Mouse (Mus musculus) megakaryocyte, embryonic 14.5 days (primary cell): Measurements from ENCODE around the gene 4921524J17Rik.

Source experiments
- FLI1 ChIP-seq: IDR thresholded peaks from 2 replicates; pipeline ENCODE4 v1.6.1; 2012; ENCODE audit warnings: low read length, inconsistent platforms, mixed read lengths
- GATA1 ChIP-seq: IDR thresholded peaks from 3 replicates; pipeline ENCODE4 v1.6.1; 2012; ENCODE audit warnings: mixed read lengths, low read length, inconsistent platforms, borderline replicate concordance

DNA sequence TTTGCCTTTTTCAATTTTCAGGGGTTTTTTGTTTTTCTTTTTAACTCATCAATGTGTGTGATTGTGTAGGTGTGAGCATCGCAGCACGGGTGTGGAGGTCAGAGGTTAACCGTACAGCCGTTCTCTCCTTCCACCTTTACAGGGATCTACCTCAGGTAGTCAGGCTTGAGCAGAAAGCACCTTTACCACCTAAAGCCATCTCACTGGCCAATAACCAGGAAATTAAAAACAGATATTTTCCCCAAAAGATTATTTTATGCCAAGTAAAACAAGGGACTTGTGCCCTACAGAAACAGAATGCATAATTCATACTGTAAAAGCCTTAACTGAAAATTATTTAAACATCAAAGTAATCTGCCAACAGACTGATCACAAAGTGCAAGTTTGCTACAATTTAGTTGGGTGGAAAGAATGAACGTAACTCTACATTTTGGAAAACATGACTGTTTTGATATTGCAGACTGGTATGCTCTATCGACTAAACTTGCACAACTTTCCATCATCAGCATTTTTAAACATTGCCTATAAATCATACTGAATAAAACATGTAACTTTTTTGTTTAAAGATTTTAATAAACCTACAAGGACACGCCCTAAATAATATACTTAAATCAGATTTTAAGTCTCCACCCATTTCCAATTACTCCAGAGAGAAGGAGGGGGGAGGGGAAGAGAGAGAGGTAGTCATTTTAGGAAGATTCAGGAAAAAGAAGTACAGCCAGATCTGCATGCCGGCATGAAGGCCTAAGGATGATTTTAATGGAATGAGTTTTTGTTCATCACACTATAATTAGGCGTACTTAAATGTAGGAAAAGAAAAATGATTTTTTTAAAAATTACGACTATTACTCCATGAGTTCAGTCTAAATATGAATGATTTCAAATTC, 1.1 kb downstream of the 4921524J17Rik start:
- no peak for TF ChIP-seq GATA1
- TF ChIP-seq FLI1: no peak
